Mouse (Mus musculus) cerebellum, postnatal 14 days (tissue): Measurements from ENCODE around the gene Pphln1.
"Not testable (repeated sequence)": the region's sequence is repeated elsewhere in the genome, so short reads cannot be mapped to it uniquely, and the experiment has no call there.

Source experiments
- DNase-seq, 2 experiments: peaks; one replicate each; pipeline ENCODE4 v3.0.0; 2021; ENCODE audit warnings: mixed read lengths in 2 of 2

Gene Pphln1

GRCm38 (mm10) chr15:93397826-93398698 lies at the start of gene Pphln1, which contains the start of gene Zcrb1:
Gene Pphln1, plus strand, starts transcription at chr15:93398350.
Gene Zcrb1, minus strand, starts transcription at chr15:93398334.
- DNase-seq = peak; percentile 85 to 90

- no peak for DNase-seq
These were observed 39.6 kb upstream of the Pphln1 start for GRCm38 (mm10) chr15:93358346-93359095.

GRCm38 (mm10) chr15:93365561-93365960 lies 32.6 kb upstream of the Pphln1 start:
- no peak for DNase-seq

- no peak for DNase-seq
These were observed 29.6 kb upstream of the Pphln1 start for GRCm38 (mm10) chr15:93368558-93368957.

- DNase-seq = no peak
These were observed 26.3 kb upstream of the Pphln1 start for GRCm38 (mm10) chr15:93371838-93372237.

GRCm38 (mm10) chr15:93372525-93373119 lies 25.5 kb upstream of the Pphln1 start:
- not testable (repeated sequence) for DNase-seq

GRCm38 (mm10) chr15:93375696-93376095 lies 22.5 kb upstream of the Pphln1 start:
- DNase-seq = no peak

- DNase-seq = no peak
These were observed 19.0 kb upstream of the Pphln1 start for GRCm38 (mm10) chr15:93379177-93379576.

- DNase-seq = no peak
These were observed 16.8 kb upstream of the Pphln1 start for GRCm38 (mm10) chr15:93381337-93381736.

GRCm38 (mm10) chr15:93397269-93397668 lies 881 bp upstream of the Pphln1 start:
- DNase-seq = no peak

GRCm38 (mm10) chr15:93398699-93399540 lies 770 bp downstream of the Pphln1 start:
- peak; percentile 9 to 26 for DNase-seq

GRCm38 (mm10) chr15:93401446-93401845 lies 3.3 kb downstream of the Pphln1 start:
- DNase-seq = no peak

GRCm38 (mm10) chr15:93402730-93403129 lies 4.6 kb downstream of the Pphln1 start:
- DNase-seq = no peak

GRCm38 (mm10) chr15:93404849-93405248 lies 6.7 kb downstream of the Pphln1 start:
- DNase-seq = no peak

- DNase-seq = no peak
These were observed 7.4 kb downstream of the Pphln1 start for GRCm38 (mm10) chr15:93405446-93405986.

- DNase-seq = no peak
These were observed 8.3 kb downstream of the Pphln1 start for GRCm38 (mm10) chr15:93406492-93406891.

- DNase-seq = no peak
These were observed 14.3 kb downstream of the Pphln1 start for GRCm38 (mm10) chr15:93412445-93412844.

GRCm38 (mm10) chr15:93414456-93414855 lies 16.3 kb downstream of the Pphln1 start:
- DNase-seq = no peak

GRCm38 (mm10) chr15:93416300-93416699 lies 18.1 kb downstream of the Pphln1 start:
- DNase-seq = no peak

GRCm38 (mm10) chr15:93420596-93420995 lies 22.4 kb downstream of the Pphln1 start:
- peak; percentile 15 to 17 for DNase-seq

GRCm38 (mm10) chr15:93422537-93422936 lies 24.4 kb downstream of the Pphln1 start:
- DNase-seq = no peak

- no peak for DNase-seq
These were observed 35.7 kb downstream of the Pphln1 start for GRCm38 (mm10) chr15:93433811-93434210.
